Mouse (Mus musculus) heart, postnatal 0 days (tissue): ENCODE results near the gene Ccdc51.

Experiments used
- CTCF ChIP-seq: IDR thresholded peaks from 2 replicates; pipeline ENCODE4 v1.5.1; 2016; ENCODE audit warnings: antibody characterized with exemption, control low read depth, low read depth
- EP300 ChIP-seq: IDR thresholded peaks from 2 replicates; pipeline ENCODE4 v1.6.1; 2016; ENCODE audit warnings: antibody characterized with exemption, low read depth

DNA sequence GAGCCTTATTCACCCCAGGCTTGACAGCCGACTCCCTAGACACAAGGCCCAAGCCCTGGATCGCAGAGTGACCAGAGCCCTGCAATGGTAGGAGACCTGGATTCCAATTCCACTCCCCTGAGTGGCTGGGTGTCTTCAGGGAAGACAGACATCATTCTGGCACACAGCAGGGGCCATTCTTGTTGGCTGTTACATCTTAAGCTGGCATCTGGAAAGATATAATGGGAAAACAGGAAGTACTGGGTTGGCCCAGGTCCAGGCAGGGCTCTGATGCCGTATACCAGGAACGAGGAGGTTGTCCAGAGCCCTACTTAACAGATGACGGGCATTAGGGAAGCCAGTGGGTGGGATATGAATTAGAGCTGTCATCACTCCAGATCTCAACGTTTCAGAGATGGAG lies 41.0 kb downstream of the Ccdc51 start:
- TF ChIP-seq CTCF (no peak), EP300 (no peak)
